Mouse (Mus musculus) layer of hippocampus, adult 9-10 months (tissue): ENCODE data around the gene Krt18.
"Not testable (repeated sequence)": the region's sequence is repeated elsewhere in the genome, so short reads cannot be mapped to it uniquely, and the experiment has no call there.

Source experiments
- DNase-seq: peaks from one replicate; pipeline ENCODE4 v3.0.0; 2022; ENCODE audit warnings: low spot score

Gene Krt18

DNA sequence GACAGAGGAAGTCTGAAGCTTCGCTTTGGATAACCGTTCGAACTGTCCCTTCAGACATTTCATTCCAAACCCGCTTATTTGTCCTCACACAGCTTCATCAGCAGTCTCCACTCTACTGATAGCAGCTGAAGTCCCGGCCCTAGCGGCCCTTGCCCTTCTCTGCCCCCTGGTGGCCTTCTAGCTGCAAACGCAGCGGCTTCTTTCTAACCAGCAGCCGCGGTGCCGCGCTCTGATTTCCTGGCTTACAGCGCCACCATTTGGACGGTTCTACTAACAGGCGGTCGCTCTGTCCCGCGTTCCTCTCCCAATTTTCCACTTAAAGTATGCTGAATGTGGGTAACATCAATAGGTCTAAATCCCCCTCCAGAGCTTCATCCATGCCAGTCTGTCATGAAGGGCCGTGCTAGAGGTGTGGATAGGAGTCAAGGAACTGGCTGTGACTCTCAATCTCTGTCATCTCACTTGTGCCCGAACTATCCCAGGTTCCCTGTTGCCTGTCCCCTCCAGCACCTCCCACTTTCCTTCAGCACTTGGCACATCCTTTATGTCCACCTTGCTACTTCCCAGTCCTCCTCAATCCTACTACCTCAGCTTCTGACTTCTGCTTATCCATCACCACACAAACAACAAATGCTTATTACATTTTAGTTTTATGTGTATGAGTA is 37.8 kb downstream of the Krt18 start:
- peak; percentile 91 for DNase-seq

DNA sequence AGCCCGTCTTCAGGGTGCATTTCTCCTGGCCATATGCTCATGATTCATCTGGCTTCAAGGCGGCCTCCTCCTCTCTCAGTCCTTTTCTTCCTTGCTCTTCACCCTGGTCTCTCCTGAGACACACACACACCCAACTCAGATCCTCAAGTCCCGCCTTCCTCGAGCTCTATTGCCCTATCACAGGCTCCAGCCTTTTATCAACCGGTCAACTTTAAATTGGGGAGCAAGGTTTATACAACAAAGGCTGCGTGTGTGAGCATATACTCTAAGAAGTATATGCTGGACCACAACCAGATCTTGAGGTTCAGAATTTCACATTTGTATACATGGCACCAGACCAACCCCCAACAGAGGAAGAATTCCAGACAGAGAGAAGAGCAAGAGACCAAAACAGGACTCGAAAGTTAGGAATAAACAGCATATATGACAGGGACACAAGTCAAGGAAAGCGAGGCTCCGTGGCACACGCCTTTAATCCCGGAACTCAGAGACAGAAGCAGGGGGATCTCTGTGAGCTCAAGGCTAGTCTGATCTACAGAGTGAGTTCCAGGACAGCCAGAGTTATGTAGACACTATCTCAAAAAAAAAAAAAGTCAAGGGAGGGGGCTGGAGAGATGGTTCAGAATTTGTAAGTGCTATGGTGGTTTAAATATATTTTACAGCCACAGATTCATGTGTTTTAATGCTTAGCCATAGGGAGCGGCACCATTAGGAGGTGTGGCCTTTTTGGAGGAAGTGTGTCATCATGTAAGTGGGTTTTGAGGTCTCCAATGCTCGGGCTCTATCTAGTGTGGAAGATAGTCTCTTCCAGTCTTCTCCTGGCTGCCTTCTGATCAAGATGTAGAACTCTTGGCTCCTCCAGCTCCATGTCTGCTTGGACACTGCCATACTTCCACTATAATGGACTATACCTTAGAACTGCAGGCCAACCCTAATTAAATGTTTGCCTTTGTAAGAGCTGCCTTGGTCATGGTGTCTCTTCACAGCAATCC is 42.8 kb downstream of the Krt18 start:
- DNase-seq = no peak

DNA sequence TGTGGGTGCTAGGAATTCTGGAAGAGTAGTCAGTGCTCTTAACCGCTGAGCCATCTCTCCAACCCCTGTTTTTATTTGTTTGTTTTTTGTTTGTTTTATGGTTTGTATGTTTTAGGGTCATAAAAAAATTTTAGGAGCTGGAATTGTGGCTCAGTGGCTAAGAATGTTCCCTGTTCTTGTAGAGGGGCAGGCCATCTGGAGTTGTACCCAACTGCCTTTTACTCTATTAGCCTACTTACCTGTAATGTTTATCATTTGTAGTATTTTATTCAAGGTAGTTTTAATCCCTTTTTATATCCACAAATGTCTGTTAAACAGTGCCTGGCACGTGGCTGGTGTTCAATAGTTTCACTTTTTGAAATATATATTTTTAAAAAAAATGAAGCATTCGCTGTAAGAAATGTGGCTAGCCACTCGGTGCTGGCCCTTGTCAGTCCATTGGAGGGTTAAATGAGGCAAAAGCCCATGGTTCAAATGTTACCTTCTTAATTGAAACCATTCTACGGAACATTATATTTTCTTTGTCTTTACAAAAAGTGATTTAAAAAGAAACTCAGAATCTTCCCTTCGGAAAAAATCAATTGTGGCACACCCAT is 45.1 kb downstream of the Krt18 start:
- no peak for DNase-seq

DNA sequence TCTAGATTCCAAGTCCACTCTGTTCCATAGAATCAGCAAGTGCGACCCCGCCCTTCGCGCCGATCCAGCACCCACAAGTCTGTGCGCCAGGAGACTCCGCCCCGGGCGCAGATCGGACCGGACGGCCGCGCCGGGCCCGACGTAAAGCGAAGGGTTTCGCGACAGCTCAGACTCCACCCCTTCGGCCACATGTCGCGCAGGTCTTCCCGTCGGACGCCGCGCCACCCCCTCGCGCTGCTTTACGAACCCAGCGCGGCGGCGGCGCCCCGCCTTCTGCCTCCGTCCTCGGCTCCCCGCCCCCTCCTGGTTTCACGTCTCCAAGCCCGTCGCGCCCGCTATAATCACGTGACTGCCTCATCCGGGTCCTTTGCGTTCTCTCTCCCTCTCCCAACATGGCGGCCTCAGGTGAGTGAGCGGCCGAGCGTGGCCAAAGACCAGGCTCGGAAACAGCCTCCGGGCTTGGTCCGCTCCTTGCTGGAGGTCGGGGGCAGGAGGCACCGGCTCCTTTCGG is 45.6 kb downstream of the Krt18 start, which contains the start of gene Eif4b:
TSS of gene Eif4b (plus strand) at position 215 of the 511 bp plus-strand sequence.
- peak; percentile 97 for DNase-seq

- no peak for DNase-seq
Observed at GRCm38 (mm10) chr15:102074070-102074731, 46.2 kb downstream of the Krt18 start.

DNA sequence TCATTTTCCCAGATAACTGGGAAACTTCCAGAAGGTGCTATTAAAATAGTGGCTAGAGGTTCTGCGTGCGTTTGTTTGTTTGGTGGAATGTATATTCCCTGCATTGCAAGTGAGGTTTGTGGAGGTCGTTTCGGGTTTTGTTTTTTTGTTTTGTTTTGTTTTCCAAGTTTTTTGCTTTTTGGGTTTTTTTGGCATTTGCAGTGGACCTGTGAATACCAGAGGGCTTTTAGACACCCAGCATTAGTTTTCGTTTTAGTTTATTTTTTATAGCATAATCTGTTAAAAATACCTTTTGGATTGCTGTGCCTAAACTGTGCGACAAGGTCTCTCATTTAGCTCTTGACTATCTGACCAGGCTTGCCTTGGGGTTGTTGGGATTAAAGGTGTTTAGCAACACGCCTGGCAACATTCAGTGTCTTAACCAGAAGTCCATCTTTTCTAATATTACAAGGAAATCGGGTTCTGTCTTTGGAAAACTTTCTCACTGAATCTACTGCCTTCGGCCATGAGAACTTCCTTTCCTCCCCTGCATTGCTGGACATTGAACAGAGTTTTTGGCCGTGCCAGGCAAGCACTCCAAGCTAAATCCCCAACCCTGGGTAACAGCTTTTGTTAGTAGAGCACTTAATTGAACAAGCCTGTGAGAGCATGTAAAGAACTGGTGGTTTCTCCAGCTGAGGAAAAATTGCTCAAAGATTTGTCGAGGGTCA is 47.1 kb downstream of the Krt18 start:
- DNase-seq = no peak

GRCm38 (mm10) chr15:102077111-102077677 is 49.2 kb downstream of the Krt18 start:
- no peak for DNase-seq

DNA sequence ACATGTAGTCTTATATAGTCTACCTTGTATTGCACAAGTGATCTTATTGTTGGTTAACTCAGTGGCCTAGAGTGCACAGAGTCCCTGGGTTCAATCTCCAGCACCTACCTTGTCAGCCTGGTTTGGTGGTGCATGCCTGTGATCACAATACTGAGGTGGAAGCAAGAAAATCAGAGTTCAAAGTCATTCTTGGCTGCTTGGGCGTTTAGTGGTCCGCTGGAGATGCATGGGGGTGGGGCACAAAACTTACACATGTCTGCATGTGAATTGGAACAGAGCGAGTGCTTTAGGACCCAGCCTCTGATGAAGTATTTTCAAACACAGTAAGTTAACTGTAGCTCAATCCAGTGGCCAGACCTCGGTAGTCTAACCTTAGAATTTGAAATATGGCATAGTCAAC is 51.2 kb downstream of the Krt18 start:
- no peak for DNase-seq

GRCm38 (mm10) chr15:102079924-102080323 is 51.9 kb downstream of the Krt18 start:
- DNase-seq = not testable (repeated sequence)

DNA sequence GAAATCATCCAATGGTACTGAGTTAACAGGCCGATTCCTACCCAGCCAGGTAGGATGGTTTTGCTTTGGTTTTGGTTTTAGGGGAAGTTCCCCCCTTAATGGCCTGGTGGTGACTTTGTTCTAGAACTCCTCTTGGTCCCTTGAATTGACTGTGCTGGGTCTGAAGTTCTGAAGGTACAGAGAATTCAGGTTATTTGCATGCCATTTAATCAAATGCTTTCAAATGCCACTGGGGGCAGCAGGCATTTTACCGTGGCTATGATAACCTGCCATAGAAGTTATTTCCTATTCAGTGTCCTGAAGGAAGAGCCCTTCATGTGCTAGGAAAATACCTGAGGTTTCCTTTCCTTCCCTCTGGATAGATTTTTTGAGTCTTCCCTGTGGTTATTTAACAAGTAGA is 52.4 kb downstream of the Krt18 start:
- DNase-seq = no peak
